Mouse (Mus musculus): ENCODE results near the gene Maats1.

Gene Maats1

DNA sequence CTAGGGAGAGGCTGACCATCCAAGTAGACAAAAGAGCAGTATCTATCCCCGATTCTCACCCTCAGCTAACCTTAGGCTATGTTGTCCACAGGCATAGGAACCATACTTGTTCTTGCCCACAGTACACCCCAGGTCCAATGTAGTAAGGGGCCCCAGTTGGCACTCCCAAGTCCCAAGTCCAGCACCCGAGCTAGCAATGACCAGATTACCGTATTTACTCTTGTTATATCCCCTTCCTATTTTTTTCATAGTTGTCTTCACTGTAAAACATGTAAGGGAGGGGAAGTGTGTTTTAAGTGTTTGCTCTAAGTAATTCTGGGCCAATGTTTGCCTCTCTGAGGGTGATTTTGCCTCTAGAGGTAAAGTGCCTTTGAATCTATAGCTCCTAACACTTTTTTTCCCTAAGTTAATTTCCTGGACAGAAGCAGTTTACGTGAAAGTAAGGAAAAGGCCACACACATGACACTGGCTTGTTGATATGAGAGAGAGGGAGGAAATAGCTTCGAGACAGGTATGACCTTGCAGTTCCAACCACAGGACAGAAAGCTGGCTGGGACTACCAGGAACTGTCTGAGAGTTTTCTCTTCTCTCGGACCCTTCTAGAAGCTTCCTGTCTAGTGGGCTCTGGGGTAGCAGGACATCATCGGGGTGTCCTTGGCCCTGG is 47.1 kb downstream of the Maats1 start, which contains the start of gene Nr1i2:
Nr1i2 (minus strand) TSS at position 140 of the 664 bp plus-strand sequence.
- no peak for DNase-seq (ENCODE audit: low spot score in 2 of 2)

DNA sequence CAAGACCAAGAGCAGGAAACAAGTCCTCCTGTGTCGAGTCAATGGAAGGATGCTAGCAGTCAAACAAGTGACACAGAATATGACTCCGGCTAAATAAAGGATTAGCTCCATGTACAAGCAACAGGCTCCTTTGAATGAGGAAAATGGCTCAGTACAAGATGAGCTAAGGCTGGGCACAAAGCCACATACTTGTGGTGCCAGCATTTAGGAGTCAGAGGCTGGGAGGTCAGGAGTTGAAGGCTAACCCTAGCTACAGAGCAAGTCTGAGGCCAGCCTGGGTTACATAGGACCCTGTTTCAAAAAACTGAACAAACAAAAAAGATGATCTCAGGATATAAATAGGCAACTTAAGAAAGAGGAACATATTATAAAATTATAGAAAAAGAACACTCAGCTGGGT is 51.8 kb downstream of the Maats1 start:
- DNase-seq (ENCODE audit: low spot score in 2 of 2) = no peak

DNA sequence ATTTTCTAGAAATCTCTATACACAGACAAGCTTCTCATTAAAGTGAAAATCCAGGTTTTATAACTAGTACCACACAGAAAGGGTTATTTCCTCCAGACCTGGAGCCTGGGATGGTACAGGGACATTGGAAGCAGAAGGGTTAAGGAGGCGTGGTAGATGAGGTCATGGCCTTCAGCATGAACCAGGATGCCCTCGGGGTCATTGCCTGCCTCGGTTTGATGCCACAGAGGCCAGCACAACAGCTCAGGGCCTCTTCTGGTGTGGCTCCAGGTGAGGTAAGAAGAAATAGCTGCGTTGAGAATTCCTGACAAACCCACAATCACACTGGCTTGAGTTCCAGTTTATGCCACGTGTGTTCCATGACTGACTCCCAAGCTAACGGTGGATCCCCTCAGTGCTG is 53.1 kb downstream of the Maats1 start:
- DNase-seq (ENCODE audit: low spot score in 2 of 2) = no peak

DNA sequence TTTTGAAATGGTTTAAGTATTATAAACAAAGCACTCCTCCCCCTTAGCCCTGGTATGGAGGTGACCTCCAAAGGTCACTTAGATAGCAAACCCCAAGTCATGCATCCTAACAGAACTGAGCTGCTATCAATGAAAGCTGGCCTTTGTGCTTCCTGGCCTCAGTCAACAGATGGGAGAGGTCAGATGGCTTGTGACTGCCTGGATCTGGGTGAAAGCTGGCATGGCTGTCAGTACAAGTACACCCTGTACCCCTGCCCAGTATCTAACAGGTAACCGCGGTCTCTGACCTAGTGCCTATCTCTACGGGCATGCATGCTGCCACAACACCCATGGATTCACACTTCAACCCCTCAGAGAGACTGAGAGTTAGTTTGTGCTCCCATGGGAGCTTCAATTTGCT is 54.2 kb downstream of the Maats1 start:
- DNase-seq (ENCODE audit: low spot score in 2 of 2) = no peak

DNA sequence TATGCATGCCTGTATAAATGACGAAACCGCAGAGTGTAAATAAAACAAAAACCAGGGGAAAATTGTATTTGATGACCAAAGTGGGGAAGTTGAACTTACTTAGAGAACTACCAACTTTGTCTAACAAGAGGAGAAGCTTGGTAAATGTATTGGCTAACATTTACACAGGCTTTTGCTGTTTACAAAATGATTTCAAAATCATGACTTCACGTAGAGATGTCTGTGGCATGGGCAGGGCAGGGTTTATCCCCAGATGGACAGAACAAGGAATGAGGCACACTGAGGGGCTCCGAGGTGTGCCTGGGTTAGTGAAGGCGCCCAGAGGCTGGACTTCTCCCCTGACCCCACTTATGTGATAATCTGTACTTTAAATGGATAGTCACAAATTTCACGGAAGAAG is 54.6 kb downstream of the Maats1 start:
- no peak for DNase-seq (ENCODE audit: low spot score in 2 of 2)

DNA sequence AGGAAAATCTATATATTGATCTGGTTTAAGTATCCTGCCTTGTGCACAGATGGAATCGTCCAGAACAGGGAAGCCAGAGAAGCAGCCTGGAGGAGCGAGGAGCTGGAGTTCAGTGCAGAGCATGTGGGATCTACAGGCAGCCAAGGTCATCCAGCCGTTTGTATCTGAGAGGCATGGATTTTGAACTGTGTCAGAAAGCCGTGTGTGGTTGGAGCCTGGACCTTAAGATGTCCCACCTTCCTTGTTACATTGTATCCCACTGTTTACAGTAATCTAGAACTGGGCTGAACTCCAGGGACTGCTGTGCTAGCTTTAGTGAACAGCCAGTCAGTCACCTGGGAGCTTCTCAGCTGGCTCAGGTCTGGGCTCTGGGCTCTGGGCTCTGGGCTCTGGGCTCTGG is 55.4 kb downstream of the Maats1 start:
- DNase-seq (ENCODE audit: low spot score in 2 of 2) = no peak

DNA sequence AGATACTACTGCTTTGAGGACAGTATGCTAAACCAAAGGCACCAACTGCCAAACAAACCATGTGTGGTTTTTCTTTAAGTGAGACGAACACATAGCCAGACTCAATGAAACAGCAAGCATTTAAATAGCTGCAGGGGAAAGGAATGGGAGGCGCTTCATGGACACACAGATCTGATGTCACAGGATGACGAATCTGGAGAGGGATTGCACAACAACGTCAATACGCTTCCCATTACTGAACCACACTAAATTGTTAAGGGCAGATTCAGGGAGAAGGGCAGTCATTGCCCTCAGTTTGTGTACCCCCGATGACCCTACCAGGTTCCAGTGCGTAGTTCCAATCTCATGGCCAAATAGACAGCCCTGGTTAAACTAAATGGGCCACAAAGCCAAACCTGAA is 56.1 kb downstream of the Maats1 start:
- no peak for DNase-seq (ENCODE audit: low spot score in 2 of 2)

DNA sequence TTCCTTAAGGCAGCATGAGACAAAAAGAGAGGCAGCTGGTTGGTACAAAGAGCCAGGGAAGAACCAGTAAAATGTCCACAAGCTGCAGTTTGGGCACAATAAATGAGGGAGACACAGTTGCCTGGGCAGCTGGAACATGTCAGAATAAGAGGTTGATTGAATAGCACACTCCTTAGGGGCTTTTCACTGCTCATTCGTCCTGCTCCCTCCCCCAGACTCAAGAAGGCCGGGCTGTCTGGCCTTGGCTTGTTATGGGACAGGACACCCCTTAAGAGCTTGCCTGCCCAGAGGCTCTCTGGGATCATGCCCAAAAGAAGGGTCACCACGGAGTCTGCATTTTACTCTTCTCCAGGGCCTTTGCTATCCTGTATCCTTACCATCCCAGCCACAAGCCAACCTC is 58.6 kb downstream of the Maats1 start:
- no peak for DNase-seq (ENCODE audit: low spot score in 2 of 2)

DNA sequence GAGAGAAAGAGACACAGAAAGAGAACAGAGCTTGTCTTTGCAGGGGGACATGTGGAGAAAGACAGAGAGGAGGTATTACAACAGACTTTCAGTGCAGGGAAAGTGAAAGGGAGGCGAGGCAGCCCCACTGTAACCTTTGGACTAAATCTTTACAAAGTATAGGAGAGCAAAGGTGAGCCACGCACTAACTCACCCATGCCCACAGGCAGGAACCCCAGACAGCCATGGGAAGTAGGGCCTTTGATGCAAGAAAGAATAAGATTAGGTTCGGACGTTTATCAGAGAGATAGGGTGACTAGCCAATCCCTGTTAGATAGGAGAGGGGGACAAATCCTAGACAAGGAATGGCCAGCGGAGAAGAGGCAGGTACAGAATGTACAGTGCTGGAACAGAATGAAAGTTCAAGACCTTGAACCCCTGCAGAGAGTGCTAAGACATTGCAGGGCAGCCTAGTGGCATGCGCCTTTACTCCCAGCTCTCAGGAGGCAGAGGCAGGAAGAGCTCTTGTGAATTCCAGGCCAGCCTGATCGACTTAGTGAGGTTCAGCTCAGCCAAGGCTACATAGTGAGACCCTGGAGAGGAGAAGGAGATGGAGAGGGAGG is 59.3 kb downstream of the Maats1 start:
- DNase-seq (ENCODE audit: low spot score in 2 of 2) = no peak

DNA sequence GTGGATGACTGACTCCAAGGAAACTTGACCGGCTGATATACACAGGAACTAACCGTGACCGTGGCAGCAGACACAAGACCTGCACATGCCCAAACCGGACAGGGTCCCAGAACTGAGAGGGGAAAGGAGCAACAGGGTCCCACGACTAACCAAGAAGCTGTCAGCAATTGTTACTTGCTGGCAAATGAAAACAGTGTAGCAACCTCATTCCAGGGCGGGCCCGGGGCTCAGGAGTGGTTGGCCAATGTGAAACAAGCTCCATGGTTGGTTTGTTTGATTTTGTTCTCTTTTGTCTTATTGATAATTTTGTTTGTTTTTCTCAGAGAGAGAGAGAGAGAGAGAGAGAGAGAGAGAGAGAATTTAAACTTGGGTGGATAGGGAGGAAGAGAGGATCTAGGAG is 61.0 kb downstream of the Maats1 start:
- no peak for DNase-seq (ENCODE audit: low spot score in 2 of 2)

DNA sequence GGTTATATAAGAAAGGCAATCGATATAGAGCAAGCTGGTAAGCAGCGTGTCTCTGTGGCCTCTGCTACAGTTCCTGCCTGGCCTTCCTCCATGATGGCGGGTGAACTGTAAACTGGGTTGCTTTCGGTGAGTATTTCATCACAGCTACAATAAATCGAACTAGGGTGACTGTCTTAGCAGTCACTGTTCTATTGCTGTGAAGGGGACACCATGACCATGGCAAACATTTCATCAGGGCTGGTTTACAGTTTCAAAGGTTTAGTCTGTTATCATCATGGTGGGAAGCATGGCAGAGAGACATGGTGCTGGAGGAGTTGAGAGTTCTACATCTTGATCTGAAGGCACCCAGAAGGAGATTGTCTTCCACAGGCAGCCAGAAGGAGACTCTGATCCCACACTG is 62.1 kb downstream of the Maats1 start:
- no peak for DNase-seq (ENCODE audit: low spot score in 2 of 2)

DNA sequence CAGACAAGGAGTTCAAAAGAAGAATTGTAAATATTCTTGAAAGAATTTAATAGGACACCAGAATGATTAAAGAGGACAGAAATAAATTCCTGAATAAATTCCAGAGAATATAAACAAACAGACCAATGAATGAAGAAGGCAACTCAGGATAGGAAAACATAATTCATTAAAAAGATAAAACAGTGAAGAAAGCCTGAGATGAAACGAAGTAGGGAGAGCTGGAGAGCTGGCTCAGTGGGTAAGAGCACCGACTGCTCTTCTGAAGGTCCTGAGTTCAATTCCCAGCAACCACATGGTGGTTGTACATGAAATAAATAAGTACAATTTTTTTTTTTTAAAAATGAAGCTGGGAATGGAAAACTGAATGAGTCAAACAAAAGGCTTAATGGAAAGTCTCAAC is 67.2 kb downstream of the Maats1 start:
- DNase-seq (ENCODE audit: low spot score in 2 of 2) = no peak

DNA sequence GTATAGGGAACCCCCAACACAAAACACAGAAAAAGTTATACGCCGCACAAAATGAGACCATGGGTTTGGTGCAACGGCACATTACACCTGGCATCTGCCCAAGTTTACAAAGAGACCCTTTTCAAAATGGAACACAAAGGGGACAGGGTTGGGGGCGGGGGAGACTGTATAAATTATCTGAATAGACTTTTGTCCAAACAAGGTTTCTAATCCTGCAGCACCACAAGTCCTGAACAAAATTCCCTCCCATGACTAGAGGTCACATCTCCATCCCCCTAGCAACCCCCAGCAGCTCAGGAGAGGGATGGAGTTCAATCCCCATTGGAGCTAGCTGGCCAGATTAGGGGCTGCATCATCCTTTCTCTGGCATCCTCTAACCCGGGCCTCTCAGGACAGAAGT is 69.5 kb downstream of the Maats1 start:
- DNase-seq (ENCODE audit: low spot score in 2 of 2) = no peak

DNA sequence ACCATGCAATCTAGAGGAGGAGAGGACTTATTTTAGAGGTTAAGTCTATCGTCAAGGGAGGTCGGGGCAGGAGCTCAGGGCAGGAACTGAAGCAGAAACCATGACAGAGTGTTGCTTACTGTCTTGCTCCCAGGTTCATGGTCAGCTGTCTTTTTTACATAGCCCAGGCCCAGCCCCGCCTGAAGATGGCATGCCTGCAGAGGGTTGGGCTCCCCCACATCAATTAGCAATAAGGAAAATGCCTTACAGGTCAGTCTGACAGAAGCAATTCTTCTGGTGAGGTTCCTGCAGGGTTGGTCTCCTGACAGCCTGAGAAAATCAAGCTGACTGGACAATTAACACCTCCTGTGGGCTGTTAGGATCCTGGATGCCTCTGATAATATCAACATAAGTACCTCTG is 70.3 kb downstream of the Maats1 start:
- DNase-seq (ENCODE audit: low spot score in 2 of 2) = no peak

DNA sequence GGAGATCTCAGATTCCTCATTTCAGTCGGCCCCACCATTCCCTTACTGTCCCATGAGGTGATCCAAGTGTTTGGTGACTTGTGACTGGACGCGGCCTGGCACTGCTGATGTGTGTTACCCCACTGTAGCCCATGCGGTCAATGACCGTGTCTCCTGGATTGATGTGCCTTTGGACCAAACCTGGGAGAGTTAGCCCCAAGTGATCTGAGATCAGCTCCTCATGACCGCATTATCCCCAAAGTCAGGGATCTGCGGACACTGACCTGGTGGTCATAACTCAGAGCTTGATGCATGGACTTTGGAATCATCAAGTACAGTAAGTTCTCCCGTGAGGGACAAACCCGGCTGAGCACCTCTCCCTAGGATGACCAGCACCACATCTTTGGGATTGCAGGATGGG is 86.0 kb downstream of the Maats1 start:
- no peak for DNase-seq (ENCODE audit: low spot score in 2 of 2)

DNA sequence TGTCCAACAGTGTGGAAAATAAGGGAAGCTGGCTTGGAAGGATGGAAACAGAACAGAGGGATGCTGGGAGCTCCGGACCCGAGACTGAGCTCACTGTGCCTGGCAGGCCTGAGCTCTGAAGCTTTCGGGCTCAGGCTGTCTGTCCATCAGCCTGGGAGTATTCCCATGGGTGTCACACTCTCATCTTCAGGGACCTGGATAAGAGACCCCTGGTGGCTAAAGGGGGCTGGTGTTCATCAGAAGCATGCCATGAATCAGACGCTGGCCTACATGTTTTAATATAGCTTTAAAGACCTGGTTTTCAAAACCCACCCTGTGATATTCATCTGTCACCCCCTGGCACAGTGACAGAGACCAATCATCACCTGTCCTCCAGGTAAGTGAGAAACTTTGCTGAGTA is 86.8 kb downstream of the Maats1 start:
- no peak for DNase-seq (ENCODE audit: low spot score in 2 of 2)

DNA sequence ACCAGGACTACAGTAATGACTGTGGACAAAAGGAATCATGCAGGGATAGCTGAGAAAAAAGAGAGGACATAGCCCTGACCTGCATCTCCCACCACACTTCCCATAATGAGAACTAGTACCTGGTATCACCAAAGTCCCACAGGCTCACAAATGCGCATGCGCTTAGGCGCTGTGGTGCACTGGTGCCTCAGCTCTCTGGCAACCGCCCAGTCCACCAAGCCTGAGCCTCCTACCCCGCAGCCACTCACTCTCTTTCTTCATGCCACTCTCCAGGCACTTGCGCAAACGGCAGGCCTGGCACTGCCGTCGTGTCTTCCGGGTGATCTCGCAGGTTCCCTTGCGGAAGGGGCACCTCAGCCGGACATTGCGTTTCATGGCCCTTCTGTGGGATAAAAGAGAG is 87.9 kb downstream of the Maats1 start:
- no peak for DNase-seq (ENCODE audit: low spot score in 2 of 2)

DNA sequence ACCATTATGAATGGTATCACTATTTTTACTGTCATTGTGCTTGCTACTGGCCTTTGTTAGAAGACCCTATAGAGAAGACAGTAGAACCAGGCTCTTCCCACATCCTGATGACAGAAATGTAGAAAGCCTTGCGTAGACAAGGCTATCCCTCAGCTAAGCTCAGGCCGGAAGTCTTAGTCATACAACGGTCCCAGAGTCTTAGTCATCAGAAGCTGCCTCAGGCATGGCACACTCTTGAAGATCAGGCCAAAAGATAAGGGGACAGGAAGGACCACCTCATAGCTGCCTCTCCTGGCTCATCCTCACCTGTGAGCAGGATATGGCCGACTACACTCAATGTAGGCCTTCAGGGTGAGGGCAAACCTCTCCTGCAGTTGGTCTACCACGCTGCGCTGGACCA is 91.5 kb downstream of the Maats1 start:
- no peak for DNase-seq (ENCODE audit: low spot score in 2 of 2)

DNA sequence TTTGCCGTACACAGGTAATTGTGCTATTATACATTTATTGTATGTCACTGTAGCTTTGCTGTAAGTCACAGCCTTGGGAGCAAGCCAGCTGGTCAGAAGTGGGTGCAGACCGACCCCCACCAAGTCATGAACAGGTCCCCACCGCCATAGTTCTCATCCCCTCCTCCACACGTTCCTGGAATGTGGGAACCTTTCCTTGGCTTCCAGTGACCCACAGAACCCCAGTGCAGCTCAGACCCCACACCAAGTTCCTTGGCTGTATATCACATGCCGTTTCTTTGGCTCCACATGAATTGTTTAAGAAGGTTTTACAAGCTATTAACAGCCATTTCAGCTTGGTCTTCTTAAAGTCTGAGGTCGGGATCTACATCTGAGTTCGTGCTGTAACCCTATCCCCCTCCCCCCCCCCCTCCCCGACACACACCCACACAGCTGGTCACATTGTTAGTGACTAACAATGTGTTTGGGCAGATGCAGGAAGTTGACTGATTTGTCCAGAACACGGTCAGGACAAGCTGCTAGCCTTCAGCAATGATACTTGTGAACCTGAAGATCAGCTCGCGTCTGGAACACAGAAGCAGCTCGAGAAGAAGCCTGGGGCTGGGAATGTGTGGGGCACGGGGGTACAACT is 93.5 kb downstream of the Maats1 start:
- DNase-seq (ENCODE audit: low spot score in 2 of 2) = no peak
